Mouse (Mus musculus) CH12.LX (cell line): Measurements from ENCODE around the gene Gm14743. TPM values are rescaled to one million over a fixed set of nuclear protein-coding genes. Genes with fewer than 3 reads are reported as not detected.
"Not testable (repeated sequence)": the region's sequence is repeated elsewhere in the genome, so short reads cannot be mapped to it uniquely, and the experiment has no call there.

Experiments
- DNase-seq: peaks from one replicate; pipeline ENCODE4 v3.0.0-alpha.2; 2013; ENCODE audit errors: extremely low read depth
- H3K27ac ChIP-seq: 2 replicates; pipeline ENCODE4 v1.5.1; 2012; ENCODE audit warnings: low read depth, mild to moderate bottlenecking, control low read depth, moderate library complexity; ENCODE audit not compliant: insufficient read depth
- H3K27me3 ChIP-seq: replicated peaks from 2 replicates; pipeline ENCODE3; 2012; ENCODE audit warnings: inconsistent platforms
- H3K36me3 ChIP-seq, 2 experiments: replicated peaks in 1 of 2; 2 replicates each; pipeline versions ENCODE3 to v1.6.1; 2012; ENCODE audit warnings: inconsistent platforms in 1 of 2, low read length in 1 of 2, mild to moderate bottlenecking in 1 of 2, mixed read lengths in 1 of 2, moderate library complexity in 1 of 2; ENCODE audit not compliant: control insufficient read depth in 1 of 2, insufficient read depth in 1 of 2
- H3K4me1 ChIP-seq, 2 experiments: 2 replicates each; pipeline ENCODE4 v1.6.1; 2012; ENCODE audit warnings: inconsistent platforms in 1 of 2, moderate library complexity in 1 of 2; ENCODE audit not compliant: insufficient read depth in 2 of 2, control insufficient read depth in 1 of 2
- H3K4me2 ChIP-seq: 2 replicates; pipeline ENCODE4 v1.6.1; 2012; ENCODE audit warnings: low read depth, mild to moderate bottlenecking, control low read depth; ENCODE audit not compliant: poor library complexity, insufficient read depth, severe bottlenecking
- H3K4me3 ChIP-seq, 3 experiments: fragments of 150-350 bp in 1 of 3; sonication (generic) in 1 of 3; replicated peaks in 1 of 3; 2 replicates each; pipeline versions ENCODE3 to v1.5.1; 2011 to 2012; ENCODE audit warnings: low read depth in 2 of 3, low read length in 2 of 3, mild to moderate bottlenecking in 2 of 3, moderate library complexity in 2 of 3, control low read depth in 1 of 3, improper control_type of control experiment in 1 of 3, inconsistent platforms in 1 of 3, mixed read lengths in 1 of 3; ENCODE audit not compliant: poor library complexity in 1 of 3
- H3K79me2 ChIP-seq: replicated peaks from 2 replicates; pipeline ENCODE4 v1.6.1; 2012; ENCODE audit warnings: mild to moderate bottlenecking, moderate library complexity; ENCODE audit not compliant: control insufficient read depth, poor library complexity, insufficient read depth, severe bottlenecking; ENCODE audit errors: extremely low read depth
- H3K9ac ChIP-seq: 2 replicates; pipeline ENCODE4 v1.6.1; 2012; ENCODE audit warnings: low read depth, mild to moderate bottlenecking, control low read depth, moderate library complexity; ENCODE audit not compliant: insufficient read depth
- H3K9me3 ChIP-seq: replicated peaks from 2 replicates; pipeline ENCODE3; 2012; ENCODE audit warnings: low read length, inconsistent platforms, mixed read lengths
- BHLHE40 ChIP-seq: IDR thresholded peaks from 2 replicates; pipeline ENCODE4 v1.6.1; 2011; ENCODE audit warnings: mild to moderate bottlenecking, low read depth, low read length, improper control_type of control experiment
- CTCF ChIP-seq, 2 experiments: IDR thresholded peaks in 1 of 2; conservative IDR thresholded peaks in 1 of 2; 2 replicates each; pipeline ENCODE4 v1.5.1; 2011 to 2012; ENCODE audit warnings: low read depth in 2 of 2, low read length in 2 of 2, improper control_type of control experiment in 1 of 2, inconsistent platforms in 1 of 2, mild to moderate bottlenecking in 1 of 2, moderate library complexity in 1 of 2
- E2F4 ChIP-seq: IDR thresholded peaks from 2 replicates; pipeline ENCODE4 v1.6.1; 2011; ENCODE audit warnings: low read depth, low read length, improper control_type of control experiment; ENCODE audit not compliant: insufficient replicate concordance
- ELF1 ChIP-seq: IDR thresholded peaks from 2 replicates; pipeline ENCODE4 v1.6.1; 2014; ENCODE audit warnings: low read depth, mild to moderate bottlenecking, inconsistent platforms, low read length, improper control_type of control experiment
- IRF4 ChIP-seq: IDR thresholded peaks from 2 replicates; pipeline ENCODE4 v1.6.1; 2014; ENCODE audit warnings: low read depth, mild to moderate bottlenecking, inconsistent platforms, low read length, improper control_type of control experiment
- JUND ChIP-seq: conservative IDR thresholded peaks from 2 replicates; pipeline ENCODE4 v1.6.1; 2011; ENCODE audit warnings: low read depth, low read length, improper control_type of control experiment
- MAFK ChIP-seq: IDR thresholded peaks from 2 replicates; pipeline ENCODE4 v1.6.1; 2011; ENCODE audit warnings: low read length, improper control_type of control experiment; ENCODE audit not compliant: insufficient replicate concordance
- MXI1 ChIP-seq: IDR thresholded peaks from 2 replicates; pipeline ENCODE4 v1.6.1; 2011; ENCODE audit warnings: mild to moderate bottlenecking, low read depth, low read length, improper control_type of control experiment
- POLR2AphosphoS2 ChIP-seq: IDR thresholded peaks from 2 replicates; pipeline ENCODE4 v1.6.1; 2011; ENCODE audit warnings: low read depth, low read length, improper control_type of control experiment
- RCOR1 ChIP-seq: conservative IDR thresholded peaks from 2 replicates; pipeline ENCODE4 v1.6.1; 2012; ENCODE audit warnings: low read depth, mild to moderate bottlenecking, inconsistent platforms, low read length, improper control_type of control experiment
- TCF12 ChIP-seq: IDR thresholded peaks from 2 replicates; pipeline ENCODE4 v1.6.1; 2014; ENCODE audit warnings: low read depth, mild to moderate bottlenecking, inconsistent platforms, low read length, improper control_type of control experiment
- ZC3H11A ChIP-seq: IDR thresholded peaks from 2 replicates; pipeline ENCODE4 v1.6.1; 2012; ENCODE audit warnings: low read depth, mild to moderate bottlenecking, inconsistent platforms, low read length, improper control_type of control experiment
- dilution Hi-C: fragments of 300-500 bp; cut with MboI; formaldehyde crosslinking; loops from 2 replicates; pipeline ENCODE4 v1.14.3; 2020; ENCODE audit warnings: low sequenced_read_pairs; ENCODE audit not compliant: extremely low pct_unique_long_range_greater_than_20kb, extremely low pct_ligation_motif_present
- in situ Hi-C: fragments of 300-500 bp; cut with MboI; formaldehyde crosslinking; loops from 3 replicates; pipeline ENCODE4 v1.14.3; 2019; ENCODE audit warnings: low sequenced_read_pairs, low pct_ligation_motif_present, low pct_unique_long_range_greater_than_20kb, mixed read lengths
- polyA plus RNA-seq: library from polyadenylated mRNA; unstranded; fragments of >175 nt; gene quantifications from 2 replicates; pipeline ENCODE4 v1.2.1, GENCODE M21; 2012; ENCODE audit warnings: low read depth; ENCODE audit not compliant: insufficient read length
- total RNA-seq, 2 experiments: library from RNA; depleted of rRNA; stranded (reverse); fragments of 300-350 nt in 1 of 2; fragments of >200 nt in 1 of 2; gene quantifications; 2 replicates each; pipeline ENCODE4 v1.2.3; 2012 to 2014

Gene Gm14743
- not detected in 2 replicates for total RNA-seq (2012; rRNA removed)
- not detected in 2 replicates for total RNA-seq (2014; rRNA removed)
- polyA plus RNA-seq: not detected in 2 replicates

GRCm38 (mm10) chrX:78245821-78246220 is at the start of gene Gm14743:
Gene Gm14743, minus strand, starts transcription at chrX:78245921.
- H3K4me1 ChIP-seq, dilution Hi-C loops, H3K4me3 ChIP-seq, H3K9ac ChIP-seq, H3K36me3 ChIP-seq, H3K4me2 ChIP-seq, H3K9me3 ChIP-seq, DNase-seq, H3K27ac ChIP-seq, in situ Hi-C loops, H3K27me3 ChIP-seq, H3K79me2 ChIP-seq: not testable (repeated sequence)

GRCm38 (mm10) chrX:78202829-78203228 is 42.9 kb downstream of the Gm14743 start:
- H3K9me3 ChIP-seq: peaks cover 3% of the 10 kb centered on the region
- H3K4me3 ChIP-seq: no peak overlapping the region
- no peak overlapping the region for H3K4me2 ChIP-seq
- no peaks in the 10 kb centered on the region for H3K36me3 ChIP-seq
- no peaks in the 10 kb centered on the region for H3K79me2 ChIP-seq
- no peak for TF ChIP-seq POLR2AphosphoS2
- TF ChIP-seq IRF4: no peak
- TF ChIP-seq ZC3H11A: no peak
- no peak for TF ChIP-seq E2F4
- no peak for TF ChIP-seq JUND
- TF ChIP-seq TCF12: no peak
- TF ChIP-seq BHLHE40: no peak
- TF ChIP-seq MXI1: no peak
- no peak for TF ChIP-seq RCOR1
- no peak for TF ChIP-seq MAFK
- no peak for TF ChIP-seq CTCF (conservative IDR thresholded peaks at IDR 0.05 in 1 of 2, IDR thresholded peaks at IDR 0.05 in 1 of 2; ENCODE audit: low read depth in 2 of 2, low read length in 2 of 2)
- no peak for TF ChIP-seq ELF1
- TF ChIP-seq, all 38 proteins: peak for 0
- Histone ChIP-seq H3K4me1 (no peaks in the 10 kb centered on the region), H3K9ac (no peak overlapping the region), H3K27me3 (no peaks in the 10 kb centered on the region), H3K27ac (no peak overlapping the region)
- dilution Hi-C loops (no loop called here), in situ Hi-C loops (no loop called here)
- DNase-seq: no peak

GRCm38 (mm10) chrX:78202220-78202619 is 43.5 kb downstream of the Gm14743 start:
- H3K4me1 ChIP-seq, H3K27ac ChIP-seq, H3K4me2 ChIP-seq, in situ Hi-C loops, H3K36me3 ChIP-seq, H3K4me3 ChIP-seq, dilution Hi-C loops, H3K27me3 ChIP-seq, H3K79me2 ChIP-seq, H3K9me3 ChIP-seq, DNase-seq, H3K9ac ChIP-seq: not testable (repeated sequence)

Other genes with a start within 250 kb of the Gm14743 start
- not detected in 2 replicates for gene Obp1a, start 154.5 kb downstream of the Gm14743 start, total RNA-seq (2012; rRNA removed)
- gene Obp1a, start 154.5 kb downstream of the Gm14743 start, total RNA-seq (2014; rRNA removed): not detected in 2 replicates
- not detected in 2 replicates for gene Obp1a, start 154.5 kb downstream of the Gm14743 start, polyA plus RNA-seq
- gene Gm5938, start 120.5 kb downstream of the Gm14743 start, total RNA-seq (2012; rRNA removed): not detected in 2 replicates
- gene Gm5938, start 120.5 kb downstream of the Gm14743 start, total RNA-seq (2014; rRNA removed): not detected in 2 replicates
- gene Gm5938, start 120.5 kb downstream of the Gm14743 start, polyA plus RNA-seq: not detected in 2 replicates
- gene Obp1b, start 59.1 kb downstream of the Gm14743 start, total RNA-seq (2012; rRNA removed): not detected in 2 replicates
- not detected in 2 replicates for gene Obp1b, start 59.1 kb downstream of the Gm14743 start, total RNA-seq (2014; rRNA removed)
- not detected in 2 replicates for gene Obp1b, start 59.1 kb downstream of the Gm14743 start, polyA plus RNA-seq
- gene 4930480E11Rik, start 123.7 kb upstream of the Gm14743 start, total RNA-seq (2012; rRNA removed): not detected in 2 replicates
- gene 4930480E11Rik, start 123.7 kb upstream of the Gm14743 start, total RNA-seq (2014; rRNA removed): not detected in 2 replicates
- gene 4930480E11Rik, start 123.7 kb upstream of the Gm14743 start, polyA plus RNA-seq: not detected in 2 replicates